Mouse (Mus musculus) brain, adult 10 weeks (tissue): ENCODE data around the gene Aida. TPM values are rescaled to one million over a fixed set of nuclear protein-coding genes. Genes with fewer than 3 reads are reported as not detected.

Experiments used
- polyA plus RNA-seq: library from polyadenylated mRNA; stranded (reverse); fragments of 350-450 nt; fragmentation: Illumina TruSeq; extraction: RNeasy Lipid Tissue Mini Kit (QIAGEN cat#74804); gene quantifications from one replicate; pipeline ENCODE4 v1.2.3, GENCODE M21; 2015; ENCODE audit warnings: low read depth, low replicate concordance

Aida gene
- 72.1 TPM for polyA plus RNA-seq

DNA sequence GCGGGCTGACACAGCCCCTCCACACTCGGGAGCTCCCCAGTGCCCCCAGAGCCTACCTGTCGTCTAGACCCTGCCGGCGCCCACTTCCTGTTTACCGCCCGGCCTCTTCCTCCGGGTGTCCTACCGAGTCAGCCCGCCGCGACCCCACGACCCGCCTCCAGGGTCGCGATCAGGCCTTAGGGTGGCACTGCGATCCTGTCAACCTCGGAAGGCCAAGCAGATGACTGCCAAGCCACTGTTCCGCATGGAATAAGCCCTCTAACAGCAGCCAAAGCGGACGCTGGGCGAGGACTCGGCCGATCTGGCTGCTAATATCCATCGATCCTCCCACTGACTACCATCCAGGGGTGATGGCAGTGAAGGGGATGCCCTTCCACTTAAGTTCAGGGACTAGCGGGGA lies at the start of gene Aida:
TSS of gene Aida (plus strand) at position 126 of the 400 bp plus-strand sequence.

DNA sequence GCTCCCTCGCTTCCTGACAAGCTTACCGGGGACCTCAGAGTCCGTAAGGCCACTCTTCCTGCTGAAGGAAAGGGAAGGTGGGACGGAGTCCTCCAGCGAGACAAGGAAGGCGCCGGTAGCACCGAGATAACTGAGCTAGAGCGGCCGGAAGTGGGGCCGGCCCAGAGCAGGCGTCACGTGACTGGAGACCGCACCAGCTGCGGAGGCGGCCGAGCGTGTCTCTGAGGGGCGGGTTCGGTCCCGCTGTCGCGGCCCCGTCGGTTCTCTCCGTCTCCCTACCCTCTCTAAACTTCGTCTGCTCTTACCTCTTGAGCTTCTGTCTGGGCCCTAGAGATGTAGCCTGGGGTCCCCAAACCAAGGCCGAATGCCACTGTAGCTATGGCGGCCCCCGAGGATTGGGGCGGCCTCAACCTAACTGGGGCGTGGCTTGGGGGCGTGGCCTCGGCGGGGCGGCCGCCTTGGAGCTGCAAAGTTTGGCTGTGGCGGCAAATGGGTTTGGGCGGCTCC lies 540 bp downstream of the Aida start, which contains the start of gene Brox:
TSS of gene Brox (minus strand) at position 393 of the 507 bp plus-strand sequence.

DNA sequence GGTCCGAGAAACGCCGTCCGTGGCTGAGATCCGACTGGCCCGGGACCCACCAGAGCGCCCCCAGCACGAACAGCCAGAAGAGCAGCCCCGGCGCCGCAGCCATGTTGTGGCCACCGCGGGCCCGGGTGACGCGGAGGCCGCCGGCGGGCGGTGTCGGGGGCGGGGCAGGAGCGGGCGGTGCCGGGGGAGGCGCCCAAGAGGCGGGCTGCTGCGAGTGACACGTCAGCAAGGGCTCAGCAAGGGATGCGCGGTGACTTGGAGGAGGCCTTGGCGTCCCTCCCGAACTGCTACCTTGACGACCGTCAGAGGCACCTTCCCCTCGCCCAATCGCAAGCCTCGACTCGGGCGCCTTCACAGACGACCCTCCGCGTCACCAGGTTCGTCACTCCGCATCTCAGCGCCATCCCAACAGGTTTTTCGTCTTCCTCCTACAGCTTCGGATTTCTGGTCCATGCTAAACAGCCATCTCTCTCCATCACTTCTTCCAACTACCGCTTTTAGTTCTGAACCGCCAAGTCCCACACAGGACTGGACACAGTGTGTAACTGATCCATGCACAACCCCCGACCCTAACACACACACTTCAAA lies 73.1 kb downstream of the Aida start, which contains the start of gene Mia3:
TSS of gene Mia3 (minus strand) at position 127 of the 588 bp plus-strand sequence.

Other genes with a start within 250 kb of the Aida start
- gene Disp1, start 75.1 kb upstream of the Aida start, polyA plus RNA-seq, result 4.2 TPM
- gene Brox, start 679 bp downstream of the Aida start, polyA plus RNA-seq, result 60.3 TPM
- 137 TPM for gene Mia3, start 73.0 kb downstream of the Aida start, polyA plus RNA-seq
- 21.8 TPM for gene Taf1a, start 92.4 kb downstream of the Aida start, polyA plus RNA-seq
- 2.5 TPM for gene Hhipl2, start 121.6 kb downstream of the Aida start, polyA plus RNA-seq